Mouse (Mus musculus) midbrain, embryonic 10.5 days (tissue): ENCODE measurements around the gene Spata16. TPM values are rescaled to one million over a fixed set of nuclear protein-coding genes. Genes with fewer than 3 reads are reported as not detected.

Source experiments
- DNase-seq: peaks from one replicate; pipeline ENCODE4 v3.0.0-alpha.2; 2017; ENCODE audit warnings: low spot score
- H3K27ac ChIP-seq: fragments of 300-500 bp; sonication (generic); replicated peaks from 2 replicates; pipeline ENCODE4 v1.5.1; 2016; ENCODE audit warnings: mild to moderate bottlenecking
- H3K27me3 ChIP-seq: fragments of 300-500 bp; sonication (generic); 2 replicates; pipeline ENCODE4 v1.6.1; 2016; ENCODE audit warnings: low read depth, mild to moderate bottlenecking; ENCODE audit not compliant: poor library complexity, severe bottlenecking
- H3K36me3 ChIP-seq: fragments of 300-500 bp; sonication (generic); 2 replicates; pipeline ENCODE4 v1.6.1; 2016; ENCODE audit warnings: mild to moderate bottlenecking, moderate library complexity
- H3K4me1 ChIP-seq: fragments of 300-500 bp; sonication (generic); 2 replicates; pipeline ENCODE4 v1.6.1; 2016
- H3K4me3 ChIP-seq: fragments of 300-500 bp; sonication (generic); 2 replicates; pipeline ENCODE4 v1.5.1; 2016; ENCODE audit warnings: mild to moderate bottlenecking, moderate library complexity
- H3K9me3 ChIP-seq: fragments of 300-500 bp; sonication (generic); replicated peaks from 2 replicates; pipeline ENCODE4 v1.6.1; 2016; ENCODE audit warnings: mild to moderate bottlenecking
- WGBS: fragments of 180-500 bp; shearing (Covaris S2); methylation state at CpG from one replicate; pipeline ENCODE4 v1.1.7; 2016; 5-methylcytosine and 5-hydroxymethylcytosine counted together
- microRNA-seq: library from miRNA; unstranded; fragments of <30 nt; microRNA quantifications from one replicate; pipeline ENCODE4, GENCODE M21; 2017
- polyA plus RNA-seq: library from polyadenylated mRNA; unstranded; fragments of >200 nt; fragmentation: Nextera tagmentation; extraction: Ambion mirVana; gene quantifications from 2 replicates; pipeline ENCODE4 v1.2.1, GENCODE M21; 2016

Gene Spata16
- polyA plus RNA-seq, 1 experiment from 2014 or later = not detected

- peaks cover 9% of the 10 kb centered on the region for H3K4me1 ChIP-seq
- no peak overlapping the region for H3K27ac ChIP-seq
- no peaks in the 10 kb centered on the region for H3K36me3 ChIP-seq
- no peak for DNase-seq
- WGBS = 93% methylated on average over 8 of the region's 8 CpGs
- H3K4me3 ChIP-seq = no peak overlapping the region
- H3K27me3 ChIP-seq = no peaks in the 10 kb centered on the region
- H3K9me3 ChIP-seq = no peaks in the 10 kb centered on the region
Measured at GRCm38 (mm10) chr3:27030067-27030857, 392.8 kb downstream of the Spata16 start.

Small RNA genes lying within 50 kb of the gene (microRNA-seq; reads per million reads assigned to microRNA genes)
- gene Gm25773 (not detected), gene Gm44464 (not detected)
